Mouse (Mus musculus) gastrocnemius, adult 18-20 months (tissue): Measurements from ENCODE around the gene Mus81. TPM values are rescaled to one million over a fixed set of nuclear protein-coding genes. Genes with fewer than 3 reads are reported as not detected.
"Not testable (repeated sequence)": the region's sequence is repeated elsewhere in the genome, so short reads cannot be mapped to it uniquely, and the experiment has no call there.

Source experiments
- DNase-seq: peaks from one replicate; pipeline ENCODE4 v3.0.0; 2021; ENCODE audit warnings: low spot score
- total RNA-seq, 2 experiments: library from RNA; stranded (reverse); gene quantifications; 2 replicates each; pipeline ENCODE4 v1.2.3; 2021

The Mus81 gene
- total RNA-seq, 2 experiments from 2014 or later = 18.3 to 22.1 TPM

GRCm38 (mm10) chr19:5493301-5493721, 5.1 kb upstream of the Mus81 start:
- not testable (repeated sequence) for DNase-seq

- no peak for DNase-seq
Observed at GRCm38 (mm10) chr19:5492641-5493040, 4.4 kb upstream of the Mus81 start.

GRCm38 (mm10) chr19:5490898-5491708, 2.9 kb upstream of the Mus81 start:
- DNase-seq = peak; percentile 90

- peak; percentile 95 for DNase-seq
Observed at GRCm38 (mm10) chr19:5490313-5490897, 2.2 kb upstream of the Mus81 start, which contains the start of gene Cfl1. Gene Cfl1, plus strand, starts transcription at chr19:5490455.

DNA sequence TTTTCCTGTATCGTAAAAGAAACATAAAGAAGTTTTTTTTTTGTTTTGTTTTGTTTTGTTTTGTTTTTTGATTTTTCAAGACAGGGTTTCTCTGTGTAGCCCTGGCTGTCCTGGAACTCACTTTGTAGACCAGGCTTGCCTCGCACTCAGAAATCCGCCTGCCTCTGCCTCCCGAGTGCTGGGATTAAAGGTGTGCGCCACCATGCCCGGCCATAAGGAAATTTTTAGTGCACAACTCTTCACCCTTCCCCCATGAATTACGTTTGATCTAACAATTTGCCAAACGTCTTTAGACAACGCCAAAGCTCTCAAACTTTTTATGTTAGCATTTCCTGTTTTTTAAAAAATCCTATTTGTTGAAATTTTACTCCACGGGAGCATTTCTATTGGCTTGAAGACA, 1.5 kb upstream of the Mus81 start:
- not testable (repeated sequence) for DNase-seq

- DNase-seq = peak; percentile 98
Observed at GRCm38 (mm10) chr19:5488878-5489571, 823 bp upstream of the Mus81 start.

- no peak for DNase-seq
Observed at GRCm38 (mm10) chr19:5486771-5487170, 1.4 kb downstream of the Mus81 start.

- DNase-seq = no peak
Observed at GRCm38 (mm10) chr19:5486286-5486685, 1.9 kb downstream of the Mus81 start.

DNA sequence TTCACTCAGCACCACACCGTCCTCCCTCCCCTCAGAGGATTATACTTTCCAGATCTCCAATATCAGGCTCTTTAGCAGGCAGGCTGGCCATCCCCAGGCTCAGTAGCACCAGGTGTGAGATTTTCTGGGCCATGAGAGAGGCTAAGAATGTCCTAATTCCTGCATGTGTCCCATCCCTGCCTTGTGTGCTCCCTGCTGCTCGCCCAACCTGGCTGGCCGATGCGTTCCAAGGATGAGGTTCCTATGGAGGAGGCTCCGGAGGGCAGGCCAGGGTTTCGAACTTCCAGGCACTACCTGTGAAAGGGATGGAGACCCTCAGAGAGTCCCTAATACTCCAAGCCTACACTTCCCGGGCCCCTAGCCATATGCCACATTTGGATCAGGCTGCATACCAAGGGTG, 2.4 kb downstream of the Mus81 start:
- no peak for DNase-seq

- DNase-seq = no peak
Observed at GRCm38 (mm10) chr19:5485371-5485770, 2.8 kb downstream of the Mus81 start.

- no peak for DNase-seq
Observed at GRCm38 (mm10) chr19:5484496-5484895, 3.7 kb downstream of the Mus81 start.

- DNase-seq = no peak
Observed at GRCm38 (mm10) chr19:5483386-5484359, 4.5 kb downstream of the Mus81 start.

- no peak for DNase-seq
Observed at GRCm38 (mm10) chr19:5481398-5481797, 6.8 kb downstream of the Mus81 start.

- DNase-seq = no peak
Observed at GRCm38 (mm10) chr19:5480016-5480415, 8.2 kb downstream of the Mus81 start.

- no peak for DNase-seq
Observed at GRCm38 (mm10) chr19:5477668-5478300, 10.4 kb downstream of the Mus81 start.

- no peak for DNase-seq
Observed at GRCm38 (mm10) chr19:5477004-5477667, 11.1 kb downstream of the Mus81 start.

DNA sequence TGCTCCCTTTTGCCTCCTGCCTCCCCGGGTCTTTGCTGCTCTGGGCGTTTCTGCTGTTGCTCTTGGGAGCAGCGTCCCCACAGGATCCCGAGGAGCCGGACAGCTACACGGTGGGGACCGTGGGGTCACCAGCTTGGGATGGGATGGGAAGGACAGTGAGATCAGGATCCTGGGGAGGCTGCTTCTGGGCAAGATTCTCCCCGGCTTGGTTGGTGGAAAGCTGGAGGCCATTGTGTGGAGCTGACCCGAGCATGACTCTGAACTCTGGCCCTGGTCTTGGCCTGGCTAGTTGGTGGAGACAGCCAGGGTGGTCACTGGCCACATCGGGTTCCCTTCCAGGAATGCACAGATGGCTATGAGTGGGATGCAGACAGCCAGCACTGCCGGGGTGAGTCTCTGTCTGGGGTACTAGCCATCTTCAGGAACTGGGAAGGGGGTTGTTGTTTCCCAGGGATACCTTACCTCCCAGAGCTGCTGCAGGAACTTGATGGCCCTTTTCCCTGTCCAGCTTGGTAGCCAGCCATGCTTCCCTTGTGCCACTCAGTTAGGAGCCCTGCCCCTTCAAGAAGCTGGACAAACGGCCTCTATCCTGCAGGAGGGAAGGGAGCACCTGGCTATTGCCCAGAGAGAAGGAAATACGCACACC, 13.0 kb downstream of the Mus81 start:
- DNase-seq = no peak

DNA sequence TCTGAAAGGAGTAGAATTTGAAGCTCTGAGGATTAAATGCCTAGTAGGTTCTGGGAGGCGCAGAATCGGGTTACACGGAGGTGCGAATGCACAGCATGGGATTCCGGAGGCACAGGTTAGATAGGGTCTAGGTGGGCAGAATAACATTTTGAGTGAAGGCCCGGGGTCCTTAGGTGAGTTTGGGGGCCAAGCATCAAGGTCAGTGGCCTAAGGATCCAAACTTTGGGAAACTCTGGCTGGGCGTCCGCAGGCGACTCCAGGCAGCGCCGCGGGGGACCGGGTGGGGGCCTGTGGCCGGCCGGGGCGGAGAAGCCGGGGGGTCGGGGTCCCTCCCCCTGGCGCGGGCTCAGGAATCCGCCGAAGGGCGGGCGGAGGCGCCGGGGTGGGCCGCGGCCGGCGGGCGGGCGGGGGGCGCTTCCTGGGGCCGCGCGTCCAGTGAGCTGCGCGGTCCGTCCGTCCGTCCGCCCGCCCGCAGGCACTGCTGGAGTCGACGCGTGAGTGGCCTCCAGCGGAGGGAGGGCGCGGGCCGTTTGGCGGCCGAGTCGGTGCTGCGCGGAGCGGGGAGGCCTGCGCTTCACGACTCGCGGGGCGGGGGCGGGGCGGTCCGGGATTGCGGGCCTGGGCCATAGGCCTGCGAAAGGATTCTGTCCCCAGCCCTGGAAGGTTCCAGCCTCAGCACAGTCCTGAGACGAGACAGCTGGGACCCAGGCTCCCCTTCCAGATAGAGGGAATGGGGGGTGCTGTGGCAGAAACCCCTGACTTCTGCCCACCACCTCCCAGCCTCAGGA, 13.7 kb downstream of the Mus81 start:
- peak; percentile 30 for DNase-seq

DNA sequence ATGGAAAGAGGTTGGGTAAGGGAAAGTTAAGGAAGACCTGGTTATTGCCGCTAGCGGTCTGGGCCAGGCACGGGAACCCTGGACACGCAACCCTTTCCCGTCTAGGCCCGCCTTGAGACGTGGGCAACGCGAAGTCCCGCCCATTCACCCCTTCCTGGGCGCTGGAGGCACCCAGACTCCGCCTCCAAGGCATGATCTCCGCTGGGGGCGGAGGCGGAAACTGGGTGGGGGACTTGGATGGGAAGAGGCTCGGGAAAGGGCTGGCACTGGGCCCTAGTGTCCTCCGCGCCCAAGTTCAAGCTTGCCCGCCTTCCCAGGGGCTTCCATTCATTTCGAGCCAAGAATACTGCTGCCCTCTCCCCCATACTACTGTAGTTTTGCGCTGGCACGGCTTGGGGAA, 14.5 kb downstream of the Mus81 start, which contains the start of gene Efemp2:
Efemp2 (plus strand) TSS at position 235 of the 400 bp plus-strand sequence.
- DNase-seq = peak; percentile 80
